Mouse (Mus musculus) urinary bladder, postnatal 4 days (tissue): Measurements from ENCODE around the gene Aspscr1.

ENCODE experiments used
- DNase-seq, 2 experiments: peaks; one replicate each; pipeline ENCODE4 v3.0.0; 2021 to 2022; ENCODE audit warnings: low spot score in 2 of 2

Gene Aspscr1

DNA sequence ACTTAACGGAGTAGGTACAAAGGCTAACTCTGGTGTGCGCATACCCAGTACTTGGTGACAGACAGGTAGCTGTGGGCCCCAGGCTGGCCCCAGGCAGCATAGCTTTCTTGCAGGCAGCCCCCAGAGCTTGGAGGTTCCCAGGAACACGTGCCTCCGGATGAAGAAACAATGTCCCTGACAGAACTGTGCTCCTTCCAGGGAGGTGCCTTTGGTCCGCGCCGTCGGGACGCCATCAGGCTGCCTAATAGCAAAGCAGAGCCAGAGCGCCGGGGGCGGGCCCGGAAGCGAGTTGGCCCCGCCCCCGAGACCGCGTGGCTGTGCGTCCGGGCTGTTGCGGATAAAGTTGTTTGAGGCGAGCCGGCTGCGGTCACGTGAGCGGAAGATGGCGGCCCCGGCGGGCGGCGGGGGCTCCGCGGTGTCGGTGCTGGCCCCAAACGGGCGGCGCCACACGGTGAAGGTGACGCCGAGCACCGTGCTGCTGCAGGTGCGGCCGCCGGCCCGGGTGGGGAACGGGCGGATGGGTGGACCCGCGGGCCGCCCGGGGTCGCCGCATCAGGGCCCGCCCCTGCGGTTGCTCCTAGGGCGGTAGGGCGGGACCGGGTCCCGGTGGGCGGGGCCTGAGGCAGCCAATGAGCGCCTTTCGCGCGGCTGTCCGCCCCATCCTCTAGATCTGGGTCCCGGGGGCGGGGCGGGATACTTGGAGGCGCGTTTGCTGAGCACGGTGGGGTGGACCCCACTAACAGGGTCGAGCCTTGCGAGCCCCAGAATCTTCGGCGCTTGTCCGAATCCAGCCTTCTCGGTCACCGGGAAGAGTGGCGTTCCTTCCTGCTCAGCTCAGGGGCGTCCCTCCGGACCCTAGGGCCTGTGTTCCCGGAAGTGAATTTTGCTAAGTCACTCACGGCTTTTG lies at the start of gene Aspscr1:
Aspscr1 (plus strand) TSS at position 287 of the 907 bp plus-strand sequence.
- peak; percentile 94 to 97 for DNase-seq

DNA sequence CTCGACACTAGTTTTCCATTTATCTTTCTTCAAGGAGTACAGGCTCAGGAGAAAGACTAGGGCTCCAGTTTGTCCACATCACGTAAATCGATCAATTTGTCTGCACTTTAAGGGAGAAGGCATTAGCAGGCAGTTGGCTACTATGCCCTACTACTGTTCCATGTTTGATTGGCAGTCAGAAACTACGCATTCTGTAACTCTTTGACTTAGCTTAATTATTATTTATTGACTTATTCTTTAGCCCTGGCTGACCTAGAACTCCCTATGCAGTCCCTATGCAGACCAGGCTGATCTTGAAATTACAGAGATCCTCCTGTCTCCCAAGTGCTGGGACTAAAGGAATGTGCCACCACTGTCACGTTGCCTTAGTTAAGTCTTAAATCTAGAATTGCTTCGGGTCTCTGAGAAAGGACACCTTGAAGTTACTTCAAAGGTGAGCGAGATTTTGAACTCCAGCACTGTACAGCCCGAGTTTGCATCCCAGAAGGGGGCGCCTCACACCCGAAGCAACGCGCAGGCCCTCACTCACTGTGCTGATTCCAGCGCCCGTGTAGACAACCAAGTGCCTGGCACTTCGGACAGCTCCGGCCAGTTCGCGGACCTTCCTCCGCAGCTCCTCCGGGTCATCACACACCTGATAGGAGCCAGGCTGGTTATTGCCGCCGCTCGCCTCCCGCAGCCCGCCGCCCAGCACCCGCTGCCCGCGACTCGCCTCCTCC lies 48.7 kb upstream of the Aspscr1 start:
- peak in 1 of 2 experiments; percentile 52 for DNase-seq

DNA sequence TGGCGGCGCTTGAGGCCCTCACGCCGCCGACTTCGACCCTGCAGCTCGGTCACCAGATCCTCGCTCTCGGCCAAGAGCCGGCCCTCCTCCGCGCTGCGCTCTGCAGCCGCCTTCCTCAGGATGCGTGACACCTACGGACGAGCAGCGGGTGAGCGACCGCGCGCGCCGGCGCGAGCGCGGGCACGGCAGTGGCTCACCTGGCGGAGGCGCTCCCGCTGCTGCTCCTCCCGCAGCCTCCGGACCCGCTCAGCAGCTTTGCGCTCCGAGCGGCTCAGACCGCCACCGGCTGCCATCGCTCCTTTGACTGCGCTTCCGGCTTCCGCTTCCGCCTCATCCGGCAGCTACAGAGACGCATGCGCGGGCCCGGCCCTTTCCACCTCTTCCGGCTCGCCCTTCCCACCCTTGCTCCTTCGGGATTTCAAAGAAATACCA lies 48.1 kb upstream of the Aspscr1 start:
- DNase-seq: peak; percentile 82 to 87

DNA sequence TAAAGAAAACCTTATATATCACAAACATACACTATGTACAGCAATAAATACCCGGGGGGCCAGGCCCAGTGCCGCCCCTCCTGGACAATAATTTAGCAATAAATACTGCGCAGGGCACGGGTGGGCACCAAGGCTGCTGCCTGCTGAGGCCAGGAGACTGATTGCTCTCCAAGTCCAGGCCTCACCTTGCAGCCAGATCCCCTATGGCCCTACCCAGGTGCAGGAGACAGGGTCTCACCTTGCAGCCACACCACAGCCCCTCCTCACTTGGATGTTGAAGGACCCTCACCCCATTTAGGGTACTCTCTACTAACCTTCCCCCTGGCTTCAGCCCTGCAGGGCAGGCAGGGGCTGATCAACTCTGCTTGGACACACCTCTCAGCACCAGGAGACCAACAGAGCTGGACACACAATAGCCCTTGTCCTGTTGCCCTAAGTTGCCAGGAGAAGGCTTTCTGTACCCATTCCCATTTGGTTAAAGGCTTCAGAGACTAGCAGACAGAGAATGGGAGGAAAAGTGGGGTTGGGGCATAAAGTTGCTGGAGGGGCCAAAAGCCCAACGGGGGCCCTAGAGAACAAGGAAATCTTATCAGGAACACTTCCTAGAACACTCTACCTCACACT lies 47.5 kb upstream of the Aspscr1 start, which contains the start of gene Sirt7:
Sirt7 (minus strand) TSS at position 89 of the 624 bp plus-strand sequence.
- peak in 1 of 2 experiments; percentile 16 for DNase-seq

DNA sequence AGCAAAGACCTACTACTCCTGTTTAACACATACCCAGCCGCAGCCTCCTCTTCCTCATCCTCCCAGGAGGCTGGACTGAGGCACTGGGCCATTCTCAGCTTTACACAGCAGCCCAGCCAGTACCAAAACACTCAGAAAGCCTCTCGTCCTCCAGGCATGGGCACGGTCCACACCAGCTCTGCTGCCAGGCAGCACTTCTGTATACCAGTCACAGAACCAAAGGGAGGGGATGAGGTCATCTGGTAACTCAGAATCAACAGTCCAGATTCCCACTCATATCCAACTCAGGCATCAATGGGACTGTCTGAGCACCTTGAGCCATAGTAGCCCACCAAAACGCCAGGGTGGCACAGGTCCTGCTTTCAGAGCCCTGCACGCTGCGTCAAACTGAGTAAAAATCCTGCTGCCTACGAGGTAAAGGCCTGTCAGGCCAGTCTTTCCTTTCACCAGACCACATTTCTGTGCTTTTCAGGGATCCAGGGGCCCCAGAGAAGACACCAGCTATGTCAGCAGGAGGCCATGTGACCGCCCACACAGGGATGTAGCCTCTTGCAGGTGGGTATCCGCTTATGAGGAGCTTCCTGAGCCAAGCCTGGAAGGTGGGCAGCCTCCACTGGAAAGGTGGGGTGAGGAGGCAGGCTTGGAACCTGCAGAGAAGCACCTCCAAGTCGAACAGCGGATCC lies 45.8 kb upstream of the Aspscr1 start:
- DNase-seq: no peak

DNA sequence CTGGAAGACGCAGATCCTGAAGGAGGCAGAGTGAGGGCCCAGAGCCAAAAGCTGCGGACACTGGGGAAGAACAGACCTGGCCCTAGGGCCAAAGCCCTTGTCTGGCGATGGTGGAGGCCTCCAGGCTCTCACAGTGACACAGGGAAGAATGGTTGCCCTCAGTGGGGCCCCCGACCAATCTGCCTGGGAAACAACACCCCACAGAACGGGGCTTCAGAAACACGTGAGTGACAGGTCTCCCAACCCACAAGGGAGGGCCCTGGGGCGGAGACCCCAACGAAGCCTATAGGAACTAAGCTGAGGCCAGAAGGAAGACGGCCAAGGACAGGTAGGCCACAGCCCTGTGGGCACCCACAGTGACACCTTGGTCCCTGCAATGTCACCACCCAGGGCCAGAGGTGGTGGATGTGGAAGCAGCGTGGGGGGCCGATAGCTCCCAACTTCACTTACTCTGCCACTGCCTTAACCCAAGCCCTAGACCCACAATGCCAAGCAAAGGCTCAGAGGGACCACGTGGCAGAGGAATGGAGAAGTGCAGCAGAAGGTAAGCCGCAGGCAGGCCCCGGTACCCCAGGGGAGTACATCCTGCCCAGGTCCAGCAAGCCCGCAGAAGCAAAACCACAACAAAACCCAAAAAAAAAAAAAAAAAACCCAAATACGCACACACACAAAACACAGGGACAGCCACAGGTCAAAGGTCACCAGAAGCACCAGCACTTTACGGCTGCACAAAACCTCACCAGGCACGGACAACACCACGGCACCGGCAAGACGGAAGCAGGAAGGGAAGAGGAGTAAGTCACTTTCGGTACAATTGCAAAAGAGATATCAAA lies 45.1 kb upstream of the Aspscr1 start:
- peak in 1 of 2 experiments; percentile 16 for DNase-seq

DNA sequence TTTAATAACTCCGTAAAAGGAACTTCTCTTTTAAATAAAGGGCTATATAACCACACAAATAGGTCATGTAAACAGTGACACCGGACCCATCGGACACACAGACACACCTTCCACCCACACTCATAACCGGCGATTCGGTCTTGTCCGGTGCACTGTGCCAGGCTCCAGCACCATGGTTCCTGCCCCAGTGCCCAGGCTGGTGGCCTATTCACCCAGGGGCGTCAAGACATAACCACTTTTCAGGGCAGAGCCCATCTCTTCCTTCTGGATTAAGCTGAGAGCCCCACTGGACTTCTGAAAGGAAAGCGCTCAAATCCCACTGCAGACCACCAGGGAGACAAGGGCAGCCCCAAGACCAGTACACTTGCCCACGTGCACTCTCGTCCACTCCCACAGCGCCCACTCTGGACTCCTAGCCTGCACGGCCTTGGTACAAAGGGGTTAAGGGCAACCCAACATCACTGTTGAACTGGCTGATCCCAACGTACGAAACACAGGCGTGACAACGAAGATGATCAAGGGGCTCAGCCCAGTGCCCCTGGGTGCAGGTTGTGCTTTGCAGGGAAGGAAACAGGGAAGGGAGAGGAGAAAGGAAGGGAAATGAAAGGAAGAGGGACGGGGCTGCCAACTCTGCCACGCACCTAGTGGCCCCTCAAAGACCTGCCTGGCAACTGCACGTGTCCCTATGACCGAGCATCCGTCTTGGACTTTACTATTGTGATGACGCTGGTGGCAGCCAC lies 44.0 kb upstream of the Aspscr1 start:
- no peak for DNase-seq

DNA sequence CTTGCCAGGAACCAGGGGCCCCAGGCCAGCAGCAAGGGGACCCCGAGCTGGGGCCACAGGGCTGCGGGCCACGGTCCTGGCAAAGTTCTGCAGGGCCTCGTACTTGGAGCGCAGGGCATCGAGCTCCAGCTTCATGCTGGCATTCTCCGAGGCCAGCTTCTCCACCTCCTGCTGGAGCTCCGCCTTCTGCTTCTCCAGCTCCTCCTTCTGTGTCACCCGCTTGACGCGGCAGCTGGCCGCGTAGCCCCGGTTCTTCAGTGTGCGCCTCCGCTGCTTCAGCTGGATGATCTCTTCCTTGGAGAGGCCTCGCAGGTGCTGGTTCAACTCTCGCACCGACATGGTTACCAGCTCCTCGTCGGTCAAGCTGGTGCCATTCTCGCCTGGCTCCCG lies 43.4 kb upstream of the Aspscr1 start:
- no peak for DNase-seq

DNA sequence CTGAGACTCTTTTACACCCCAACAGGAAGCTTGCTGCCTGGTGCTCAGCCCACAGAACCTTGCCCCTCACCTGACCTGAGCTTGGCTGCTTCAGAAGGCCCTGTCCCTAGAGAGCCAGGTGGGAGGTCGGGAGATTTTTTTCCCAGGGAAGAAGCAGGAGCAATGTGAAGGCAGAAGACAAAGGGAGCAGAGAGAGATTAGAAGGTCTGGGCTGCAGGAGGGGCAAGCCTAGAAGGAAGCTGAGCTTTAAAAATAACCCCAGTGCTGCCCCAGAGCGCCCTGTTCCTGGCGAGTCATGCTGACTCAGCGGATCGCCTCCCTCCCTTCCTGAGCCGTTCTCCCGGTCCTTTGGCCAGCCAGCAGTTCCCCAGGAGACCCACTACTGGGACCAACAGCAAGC lies 42.9 kb upstream of the Aspscr1 start:
- no peak for DNase-seq

DNA sequence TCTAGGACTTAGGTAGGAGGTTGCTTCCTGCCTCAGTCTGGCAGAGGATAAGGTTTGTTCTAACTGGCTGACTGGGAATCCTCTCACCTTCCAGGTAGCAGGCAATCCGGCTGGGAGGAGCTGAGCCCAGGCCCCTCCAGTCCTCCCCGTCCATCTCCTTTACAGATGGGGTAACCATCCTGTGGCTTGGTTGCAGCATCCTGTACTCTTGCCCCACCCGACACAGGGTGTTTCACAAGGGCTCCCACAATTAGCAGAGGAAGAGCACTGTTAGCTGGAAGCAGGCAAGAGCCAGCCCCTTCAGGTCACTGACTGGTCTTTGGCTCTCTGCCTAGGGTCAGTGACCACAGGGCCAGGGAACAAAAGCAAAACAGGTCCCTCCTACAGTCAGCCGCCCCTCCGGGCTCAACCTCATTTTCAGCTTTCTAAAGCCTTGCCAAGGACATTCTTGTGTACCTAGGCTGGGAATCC lies 42.3 kb upstream of the Aspscr1 start:
- DNase-seq: no peak

DNA sequence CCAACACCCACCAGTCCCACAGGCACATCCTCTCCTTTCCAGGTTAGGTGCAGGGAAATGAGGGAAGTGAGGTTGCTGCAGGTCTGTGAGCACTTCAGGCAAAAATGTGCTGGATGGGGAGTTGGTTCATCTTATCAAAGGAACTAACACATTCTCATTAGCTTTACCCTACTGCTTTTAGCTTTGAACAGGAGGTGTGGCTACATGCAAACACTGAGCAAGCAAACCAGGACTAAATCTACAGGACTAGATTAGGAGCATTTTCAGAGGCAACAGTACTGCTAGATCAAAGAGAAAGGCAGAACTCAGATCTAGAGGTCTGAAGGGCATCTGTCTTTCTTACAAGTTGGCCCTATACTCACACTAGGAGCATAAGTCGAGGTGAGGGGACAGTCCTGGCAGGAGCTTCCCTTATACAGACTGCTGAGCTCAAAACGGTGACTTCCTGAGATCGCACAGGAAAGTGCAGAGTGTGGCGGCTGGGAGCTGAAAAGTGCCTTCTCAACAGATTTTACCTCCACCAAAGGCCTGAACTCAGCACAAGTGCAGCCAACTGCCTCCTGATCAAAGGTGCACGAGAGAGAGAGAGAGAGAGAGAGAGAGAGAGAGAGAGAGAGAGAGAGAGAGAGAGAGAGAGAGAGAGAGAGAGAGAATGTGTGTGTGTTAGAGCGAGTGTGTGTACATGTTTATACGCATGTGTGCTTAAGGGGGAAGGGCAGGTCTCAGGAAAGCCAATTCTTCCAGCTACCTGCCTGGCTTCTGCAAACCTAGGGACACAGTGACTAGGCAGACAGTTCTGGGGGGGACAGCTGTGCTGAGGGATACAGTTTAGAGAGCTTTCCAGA lies 41.7 kb upstream of the Aspscr1 start:
- DNase-seq: no peak

DNA sequence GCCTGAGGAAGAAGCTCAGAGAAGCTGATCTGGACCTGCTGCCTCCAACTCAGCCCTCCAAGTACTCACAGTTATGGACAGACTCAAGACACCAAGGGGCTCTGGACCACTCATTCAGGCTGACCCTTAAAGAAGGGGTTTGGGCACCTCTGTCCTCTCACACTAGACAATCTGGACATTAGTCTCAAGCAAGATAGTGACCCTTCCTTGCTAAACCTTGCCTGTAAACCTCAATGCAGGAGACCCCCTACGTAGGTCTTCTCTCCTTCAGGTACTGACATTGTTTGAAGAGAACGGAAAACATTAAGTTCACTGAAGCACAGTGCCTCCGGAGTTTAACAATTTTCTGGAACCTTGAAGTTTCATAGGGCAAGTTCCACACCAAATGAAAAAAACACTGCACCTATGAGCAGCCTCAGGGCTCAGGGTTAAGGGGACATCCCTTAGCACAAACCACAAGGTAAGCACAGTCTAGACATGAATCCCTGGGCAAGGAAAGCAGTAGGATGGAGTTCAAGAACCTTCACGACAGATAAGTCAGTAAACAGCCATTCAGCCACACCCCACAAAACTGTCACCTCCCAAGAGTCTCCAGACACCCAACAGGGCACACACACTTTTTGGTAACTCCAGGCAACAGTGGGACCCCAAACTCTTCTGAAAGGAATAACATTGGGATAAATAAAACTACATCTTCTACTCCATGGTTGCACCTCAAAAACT lies 40.9 kb upstream of the Aspscr1 start:
- no peak for DNase-seq

DNA sequence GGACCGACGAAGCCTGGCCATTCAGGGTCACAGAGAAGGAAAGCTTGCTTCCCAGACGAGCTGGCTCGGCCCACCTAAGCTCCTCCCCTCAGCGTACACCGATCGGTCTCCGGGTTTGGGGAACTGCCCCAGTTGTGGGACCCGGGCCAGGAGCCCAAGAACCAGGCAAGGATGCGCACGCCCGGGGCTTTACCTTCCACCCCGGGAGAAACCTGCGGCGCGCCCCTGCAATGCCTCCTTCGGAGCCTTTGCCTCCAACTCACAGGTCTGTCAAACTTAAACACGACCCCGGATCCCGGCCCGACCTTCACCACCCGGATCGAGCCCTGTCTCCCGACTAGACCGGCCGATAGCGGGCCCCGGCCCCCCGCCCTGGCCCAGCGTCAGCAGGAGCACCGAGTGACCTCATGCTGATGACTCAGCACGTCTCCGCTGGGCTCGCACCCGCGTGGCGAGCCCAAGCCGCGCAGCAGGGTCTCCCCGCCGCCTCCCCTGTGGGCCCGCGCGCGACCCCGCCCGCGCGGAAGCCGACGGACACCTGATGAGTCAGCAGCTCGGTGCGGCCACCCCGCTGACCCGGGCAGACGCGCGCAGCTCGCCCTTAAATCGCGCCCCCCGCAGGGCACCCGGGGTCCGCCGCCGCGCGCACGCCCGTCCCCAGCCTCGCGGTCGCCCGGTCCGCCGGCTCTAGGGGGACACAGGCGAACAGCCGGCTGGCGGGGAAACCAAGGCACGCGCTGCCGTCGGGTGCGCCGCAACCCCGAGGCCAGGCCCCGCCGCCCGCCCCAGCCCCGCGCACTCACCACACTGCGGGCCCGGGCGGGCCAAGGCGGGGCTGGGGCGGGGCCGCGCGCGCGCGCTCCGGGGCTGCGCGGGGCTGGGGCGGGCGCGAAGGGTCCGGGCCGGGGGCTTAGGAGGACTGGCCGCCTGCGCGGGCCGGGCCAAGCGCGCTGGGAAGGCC lies 39.9 kb upstream of the Aspscr1 start:
- peak; percentile 68 to 73 for DNase-seq

DNA sequence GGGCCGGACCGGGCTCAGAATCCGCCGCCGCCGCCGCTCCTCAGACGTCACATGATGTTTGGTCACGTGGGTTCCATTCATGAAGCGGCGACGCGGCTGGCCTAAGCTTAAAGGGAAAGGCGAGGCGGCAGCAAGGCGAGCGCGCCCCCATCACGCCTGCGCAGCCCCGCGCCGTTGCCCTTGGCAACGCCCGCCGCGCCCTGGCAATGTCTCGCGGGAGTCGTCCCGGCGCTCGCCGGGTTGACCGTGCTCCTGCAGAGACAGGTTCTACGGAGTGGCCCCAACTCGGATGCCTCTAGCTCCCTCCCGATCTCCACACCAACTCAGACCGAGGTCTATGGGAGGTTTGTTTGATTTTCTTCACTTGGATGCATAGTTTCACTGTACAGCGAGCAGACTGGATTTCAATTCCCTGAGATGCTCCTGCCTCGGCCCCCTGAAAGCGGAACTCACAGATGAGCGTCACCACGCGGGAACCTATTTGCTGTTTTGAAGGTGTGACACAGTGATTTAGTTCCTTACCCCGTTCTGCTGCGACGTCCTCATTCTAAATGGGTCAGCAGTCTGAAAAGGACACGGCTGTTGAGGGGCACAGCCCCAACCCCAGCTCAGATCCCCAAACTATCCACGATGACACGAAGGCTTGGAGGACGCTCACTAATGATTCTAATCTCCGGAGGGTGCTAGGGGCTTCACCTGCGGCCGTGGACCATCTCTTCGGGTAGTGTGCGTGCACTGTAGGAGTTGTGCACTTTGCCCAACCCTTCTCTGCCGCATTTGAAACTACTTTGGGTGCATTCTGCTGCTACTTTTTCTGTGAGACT lies 39.0 kb upstream of the Aspscr1 start, which contains the start of gene Mafg:
Mafg (minus strand) TSS at position 81 of the 824 bp plus-strand sequence.
- peak; percentile 92 to 95 for DNase-seq

DNA sequence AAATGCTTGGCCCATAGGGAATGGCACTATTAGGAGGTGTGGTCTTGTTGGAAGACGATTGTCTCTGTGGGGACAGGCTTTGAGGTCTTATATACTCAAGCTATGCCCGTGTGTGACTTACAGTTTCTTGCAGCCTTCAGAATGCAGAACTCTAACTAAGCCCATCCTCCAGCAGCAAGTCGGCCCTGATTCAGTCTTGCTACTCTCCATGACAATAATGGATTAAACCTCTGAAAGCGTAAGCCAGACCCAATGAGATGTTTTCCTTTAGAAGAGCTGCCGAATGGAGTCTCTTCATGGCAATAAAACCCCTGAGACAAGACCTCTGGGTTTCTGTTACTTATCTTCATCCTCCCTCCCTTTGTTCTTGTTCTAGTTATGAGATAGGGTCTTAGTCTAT lies 38.0 kb upstream of the Aspscr1 start:
- DNase-seq: no peak

DNA sequence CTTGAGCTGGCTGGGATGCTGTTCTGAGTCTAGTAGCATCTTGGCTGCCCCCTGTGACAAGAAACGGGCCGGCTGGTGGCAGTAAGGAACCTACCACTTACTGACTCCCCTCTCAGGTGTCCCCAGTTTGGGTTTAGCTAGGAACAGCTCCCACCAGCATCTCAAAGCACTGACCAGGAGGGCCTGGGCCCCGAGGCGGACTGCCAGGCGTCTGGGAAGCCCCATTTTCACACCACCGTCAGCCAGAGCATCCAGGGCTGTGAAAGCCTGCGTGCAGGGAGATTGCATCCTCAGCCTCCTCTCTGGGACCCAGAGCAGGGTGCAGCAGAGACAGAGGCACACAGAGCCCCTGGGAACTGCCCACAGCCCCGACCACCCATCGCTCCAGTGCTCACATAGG lies 31.5 kb upstream of the Aspscr1 start:
- DNase-seq: peak in 1 of 2 experiments; percentile 16
